Mouse (Mus musculus): ENCODE results near the gene Serinc4. TPM values are rescaled to one million over a fixed set of nuclear protein-coding genes. Genes with fewer than 3 reads are reported as not detected.

Gene Serinc4
- total and polyA plus RNA-seq, 2 experiments, result 0.11 TPM; not detected in 1

DNA sequence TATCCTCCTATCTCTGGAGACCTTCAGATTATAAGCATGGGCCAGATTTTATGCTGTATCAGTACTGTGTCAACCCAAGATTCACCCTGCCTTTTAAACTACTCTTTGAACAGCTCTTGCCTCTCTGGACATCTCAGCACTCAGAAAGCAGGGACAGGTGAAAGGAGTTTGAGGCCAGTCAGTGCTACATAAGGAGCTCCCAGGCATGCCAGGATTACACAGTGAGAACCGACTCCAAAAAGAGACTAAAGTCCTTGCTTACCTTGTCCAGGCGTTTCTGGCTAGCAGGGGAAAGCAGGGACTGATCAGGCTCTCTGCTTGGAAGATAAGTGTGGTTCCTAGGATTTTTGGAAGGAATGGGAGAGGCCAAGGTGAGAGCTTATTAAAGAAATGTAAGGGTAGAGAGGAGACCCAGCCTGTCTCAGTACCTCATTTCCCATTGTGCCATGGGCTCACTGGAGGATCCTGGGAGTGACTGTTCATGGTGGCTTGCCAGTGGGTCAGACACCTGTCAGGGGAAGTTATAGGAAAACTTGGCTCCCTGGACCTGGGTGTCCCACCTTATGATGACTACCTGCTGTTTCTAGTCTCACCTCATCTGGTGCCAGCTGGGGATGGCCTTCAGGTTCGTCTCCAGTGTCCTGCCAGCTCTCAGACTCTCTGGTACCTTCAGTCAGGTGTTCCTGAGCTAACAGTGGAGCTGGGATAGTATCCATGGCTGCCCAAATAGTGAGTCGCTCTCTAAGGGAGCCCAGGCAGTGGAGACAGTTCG lies 15.6 kb downstream of the Serinc4 start:
- H3K4me1 ChIP-seq (ENCODE audit: control insufficient read depth, insufficient read depth, low read length), result peaks cover 12% of the 10 kb centered on the region; the same call in 1 of the 2 replicates
- H3K4me3 ChIP-seq (ENCODE audit: insufficient read depth, low read depth, low read length), result no peak overlapping the region
- H3K9ac ChIP-seq (ENCODE audit: low read depth, low read length), result no peak overlapping the region
- H3K27me3 ChIP-seq (ENCODE audit: control insufficient read depth, insufficient read depth, low read length), result no peaks in the 10 kb centered on the region
- no peak overlapping the region for H3K27ac ChIP-seq (replicated peaks; ENCODE audit: insufficient read depth, low read depth, low read length)
- peaks cover 27% of the 10 kb centered on the region for H3K36me3 ChIP-seq (ENCODE audit: control insufficient read depth, insufficient read depth, low read length)
- H3K79me2 ChIP-seq (ENCODE audit: control insufficient read depth, insufficient read depth, low read length), result no peaks in the 10 kb centered on the region
- peak; percentile 71 for DNase-seq (ENCODE audit: extremely low read depth, low read depth, low spot score)
- WGBS, result 46% methylated on average over 5 of the region's 5 CpGs
- TF ChIP-seq CTCF (IDR thresholded peaks at IDR 0.05; ENCODE audit: low read depth, low read length) (no peak), POLR2A (IDR thresholded peaks at IDR 0.05; ENCODE audit: extremely low read depth, insufficient read depth, low read length) (no peak)

DNA sequence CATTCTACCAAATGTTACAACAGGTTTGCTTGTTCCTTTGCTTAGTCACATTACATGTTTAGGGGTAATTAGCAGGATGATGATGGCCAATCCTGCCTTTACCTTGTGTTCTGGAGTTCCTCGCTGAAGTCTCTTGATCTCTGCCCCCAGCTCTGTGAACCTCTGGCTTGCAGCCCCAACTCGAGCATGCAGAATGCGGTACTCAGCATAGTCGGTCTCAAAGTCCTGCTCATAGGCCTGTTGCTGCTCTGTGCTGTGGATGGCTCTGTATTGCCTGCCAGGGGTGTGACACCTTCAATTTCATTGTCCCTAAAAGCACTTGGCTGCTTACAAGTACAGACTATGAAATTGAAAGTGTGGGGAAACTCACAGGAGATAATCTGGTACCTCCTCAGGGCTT lies 16.8 kb downstream of the Serinc4 start:
- Histone ChIP-seq H3K27ac (replicated peaks; ENCODE audit: insufficient read depth, low read depth, low read length) (no peak overlapping the region), H3K9ac (ENCODE audit: low read depth, low read length) (no peak overlapping the region), H3K4me1 (ENCODE audit: control insufficient read depth, insufficient read depth, low read length) (peaks cover 12% of the 10 kb centered on the region; the same call in 1 of the 2 replicates), H3K4me3 (ENCODE audit: insufficient read depth, low read depth, low read length) (no peak overlapping the region), H3K79me2 (ENCODE audit: control insufficient read depth, insufficient read depth, low read length) (no peaks in the 10 kb centered on the region), H3K36me3 (ENCODE audit: control insufficient read depth, insufficient read depth, low read length) (peaks cover 38% of the 10 kb centered on the region), H3K27me3 (ENCODE audit: control insufficient read depth, insufficient read depth, low read length) (no peaks in the 10 kb centered on the region)
- DNase-seq (ENCODE audit: extremely low read depth, low read depth, low spot score), result peak; percentile 76
- TF ChIP-seq CTCF (IDR thresholded peaks at IDR 0.05; ENCODE audit: low read depth, low read length) (no peak), POLR2A (IDR thresholded peaks at IDR 0.05; ENCODE audit: extremely low read depth, insufficient read depth, low read length) (no peak)
- WGBS, result 11% methylated on average over 4 of the region's 4 CpGs

GRCm38 (mm10) chr2:121434854-121435253 lies 21.7 kb downstream of the Serinc4 start:
- Histone ChIP-seq H3K4me3 (ENCODE audit: insufficient read depth, low read depth, low read length) (no peak overlapping the region), H3K27ac (replicated peaks; ENCODE audit: insufficient read depth, low read depth, low read length) (no peak overlapping the region), H3K79me2 (ENCODE audit: control insufficient read depth, insufficient read depth, low read length) (no peaks in the 10 kb centered on the region), H3K9ac (ENCODE audit: low read depth, low read length) (no peak overlapping the region), H3K36me3 (ENCODE audit: control insufficient read depth, insufficient read depth, low read length) (peaks cover 82% of the 10 kb centered on the region), H3K27me3 (ENCODE audit: control insufficient read depth, insufficient read depth, low read length) (no peaks in the 10 kb centered on the region), H3K4me1 (ENCODE audit: control insufficient read depth, insufficient read depth, low read length) (peaks cover under 1% of the 10 kb centered on the region; the same call in 1 of the 2 replicates)
- DNase-seq (ENCODE audit: extremely low read depth, low read depth, low spot score), result no peak
- TF ChIP-seq CTCF (IDR thresholded peaks at IDR 0.05; ENCODE audit: low read depth, low read length), result peak; percentile 28; the same call in 1 of the 2 replicates
- no peak for TF ChIP-seq POLR2A (IDR thresholded peaks at IDR 0.05; ENCODE audit: extremely low read depth, insufficient read depth, low read length)
- 85% methylated on average over 1 of the region's 1 CpGs for WGBS

GRCm38 (mm10) chr2:121425890-121426289 lies 30.7 kb downstream of the Serinc4 start:
- peaks cover 3% of the 10 kb centered on the region; the same call in 1 of the 2 replicates for H3K79me2 ChIP-seq (ENCODE audit: control insufficient read depth, insufficient read depth, low read length)
- H3K27me3 ChIP-seq (ENCODE audit: control insufficient read depth, insufficient read depth, low read length), result no peaks in the 10 kb centered on the region
- no peak overlapping the region for H3K27ac ChIP-seq (replicated peaks; ENCODE audit: insufficient read depth, low read depth, low read length)
- TF ChIP-seq CTCF (IDR thresholded peaks at IDR 0.05; ENCODE audit: low read depth, low read length) (no peak), POLR2A (IDR thresholded peaks at IDR 0.05; ENCODE audit: extremely low read depth, insufficient read depth, low read length) (no peak)
- no peak overlapping the region for H3K4me3 ChIP-seq (ENCODE audit: insufficient read depth, low read depth, low read length)
- 96% methylated on average over 2 of the region's 2 CpGs for WGBS
- peaks cover 2% of the 10 kb centered on the region for H3K4me1 ChIP-seq (ENCODE audit: control insufficient read depth, insufficient read depth, low read length)
- DNase-seq (ENCODE audit: extremely low read depth, low read depth, low spot score), result peak; percentile 7
- H3K9ac ChIP-seq (ENCODE audit: low read depth, low read length), result no peak overlapping the region
- peaks cover 79% of the 10 kb centered on the region for H3K36me3 ChIP-seq (ENCODE audit: control insufficient read depth, insufficient read depth, low read length)

GRCm38 (mm10) chr2:121423166-121423565 lies 33.4 kb downstream of the Serinc4 start:
- Histone ChIP-seq H3K27ac (replicated peaks; ENCODE audit: insufficient read depth, low read depth, low read length) (no peak overlapping the region), H3K4me1 (ENCODE audit: control insufficient read depth, insufficient read depth, low read length) (peaks cover 5% of the 10 kb centered on the region), H3K4me3 (ENCODE audit: insufficient read depth, low read depth, low read length) (no peak overlapping the region), H3K36me3 (ENCODE audit: control insufficient read depth, insufficient read depth, low read length) (peaks cover 68% of the 10 kb centered on the region), H3K9ac (ENCODE audit: low read depth, low read length) (no peak overlapping the region), H3K27me3 (ENCODE audit: control insufficient read depth, insufficient read depth, low read length) (no peaks in the 10 kb centered on the region), H3K79me2 (ENCODE audit: control insufficient read depth, insufficient read depth, low read length) (peaks cover 18% of the 10 kb centered on the region; the same call in 1 of the 2 replicates)
- peak; percentile 60 for DNase-seq (ENCODE audit: extremely low read depth, low read depth, low spot score)
- TF ChIP-seq POLR2A (IDR thresholded peaks at IDR 0.05; ENCODE audit: extremely low read depth, insufficient read depth, low read length), result no peak
- TF ChIP-seq CTCF (IDR thresholded peaks at IDR 0.05; ENCODE audit: low read depth, low read length), result no peak
- WGBS, result 25% methylated on average over 2 of the region's 2 CpGs

DNA sequence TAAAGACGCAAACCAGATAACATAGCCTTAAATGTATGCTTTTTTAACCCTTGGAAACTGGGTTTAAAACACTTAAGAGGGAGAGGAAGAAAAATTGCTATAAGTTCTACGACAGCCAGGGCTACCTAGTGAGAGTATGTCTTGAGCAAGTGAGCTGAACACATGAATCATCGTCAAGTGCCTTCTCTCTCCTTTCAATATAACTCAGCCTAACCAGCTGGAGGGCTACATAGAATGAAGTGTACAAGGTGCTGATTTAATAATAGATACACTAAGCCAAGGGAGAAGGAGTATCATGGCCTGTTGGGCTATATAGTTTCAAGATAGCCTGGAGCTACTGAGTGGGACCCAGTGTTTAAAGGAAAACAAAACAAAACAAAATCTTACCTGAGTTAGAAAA lies 38.1 kb downstream of the Serinc4 start:
- H3K27ac ChIP-seq (replicated peaks; ENCODE audit: insufficient read depth, low read depth, low read length), result no peak overlapping the region
- peaks cover 52% of the 10 kb centered on the region for H3K36me3 ChIP-seq (ENCODE audit: control insufficient read depth, insufficient read depth, low read length)
- peaks cover 17% of the 10 kb centered on the region for H3K4me1 ChIP-seq (ENCODE audit: control insufficient read depth, insufficient read depth, low read length)
- peaks cover 37% of the 10 kb centered on the region for H3K79me2 ChIP-seq (ENCODE audit: control insufficient read depth, insufficient read depth, low read length)
- no peak for DNase-seq (ENCODE audit: extremely low read depth, low read depth, low spot score)
- no peak overlapping the region for H3K9ac ChIP-seq (ENCODE audit: low read depth, low read length)
- H3K4me3 ChIP-seq (ENCODE audit: insufficient read depth, low read depth, low read length), result no peak overlapping the region
- WGBS, result 81% methylated on average over 3 of the region's 3 CpGs
- H3K27me3 ChIP-seq (ENCODE audit: control insufficient read depth, insufficient read depth, low read length), result no peaks in the 10 kb centered on the region
- TF ChIP-seq POLR2A (IDR thresholded peaks at IDR 0.05; ENCODE audit: extremely low read depth, insufficient read depth, low read length) (no peak), CTCF (IDR thresholded peaks at IDR 0.05; ENCODE audit: low read depth, low read length) (no peak)
